Mouse (Mus musculus) Patski (cell line): Measurements from ENCODE around the gene Clic4. TPM values are rescaled to one million over a fixed set of nuclear protein-coding genes. Genes with fewer than 3 reads are reported as not detected.

ENCODE experiments used
- ATAC-seq: fragments of 100-300 bp; one replicate; pipeline ENCODE4 v1.8.0; 2021
- CTCF ChIA-PET: fragments of 350-600 bp; sonication (Branson Sonifier 250); formaldehyde crosslinking; loops from one replicate; lab custom pipeline; 2022; ENCODE audit warnings: inconsistent platforms; lab: Charles Lee
- POLR2A ChIA-PET: fragments of 350-600 bp; sonication (Branson Sonifier 250); formaldehyde crosslinking; loops from one replicate; lab custom pipeline; 2022; ENCODE audit warnings: antibody characterized with exemption, inconsistent platforms; lab: Charles Lee
- DNase-seq: peaks from one replicate; pipeline ENCODE4 v3.0.0-alpha.2; 2011; ENCODE audit warnings: low read depth, low spot score
- H3K27me3 ChIP-seq: fragments of 371-371 bp; one replicate; pipeline ENCODE4 v1.5.1; 2021
- CTCF ChIP-seq: fragments of 100-300 bp; IDR thresholded peaks from one replicate; pipeline ENCODE4 v1.5.1; 2021
- in situ Hi-C: fragments of 300-500 bp; cut with MboI; formaldehyde crosslinking; loops from 3 replicates; pipeline ENCODE4 v1.11.1; 2018; ENCODE audit warnings: low pct_unique_long_range_greater_than_20kb, mixed read lengths
- polyA plus RNA-seq: library from polyadenylated mRNA; unstranded; gene quantifications from one replicate; pipeline ENCODE4 v1.2.3, GENCODE M21; 2021

Gene Clic4
- polyA plus RNA-seq, 1 experiment from 2014 or later = 196 TPM

DNA sequence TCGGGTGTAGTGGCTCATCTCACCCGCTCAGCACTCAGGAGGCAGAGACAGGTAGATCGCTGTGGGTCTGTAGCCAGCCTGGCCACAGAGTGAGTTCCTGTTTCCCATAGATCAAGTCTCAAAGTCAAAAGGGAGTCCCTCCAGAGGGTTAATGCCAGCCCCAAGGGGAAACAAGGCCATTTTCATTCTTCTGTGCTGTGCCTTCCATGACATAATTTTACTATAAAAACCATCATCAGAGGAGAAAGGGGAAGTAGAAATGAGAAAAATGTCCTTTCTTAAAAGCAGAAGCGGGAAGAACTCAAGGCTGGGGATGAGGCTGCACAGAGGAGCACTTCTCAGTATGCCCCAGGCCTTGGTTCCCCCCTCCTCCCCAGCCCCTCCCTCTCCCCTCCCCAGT, 90.8 kb downstream of the Clic4 start:
- in situ Hi-C loops = no loop called here
- DNase-seq (no peak), ATAC-seq (no peak)
- ChIA-PET POLR2A (no interaction called here), CTCF (no interaction called here)
- no peaks in the 10 kb centered on the region for H3K27me3 ChIP-seq
- no peak for TF ChIP-seq CTCF

- CTCF ChIA-PET = interaction anchor here (0.6 to 1.7 kb wide), 2 partner anchors 9 to 28 kb away, joined by 3 read pairs; no protein-coding TSS in a partner anchor
- DNase-seq = no peak
- POLR2A ChIA-PET = interaction anchor here (0.9 to 1.3 kb wide), 3 partner anchors 12 to 75 kb away, joined by 3 read pairs; no protein-coding TSS in a partner anchor
- H3K27me3 ChIP-seq = no peaks in the 10 kb centered on the region
- in situ Hi-C loops = no loop called here
- no peak for TF ChIP-seq CTCF
- no peak for ATAC-seq
Measured at GRCm38 (mm10) chr4:135179077-135179481, 93.5 kb downstream of the Clic4 start.

GRCm38 (mm10) chr4:135177568-135177967, 95.0 kb downstream of the Clic4 start:
- in situ Hi-C loops = no loop called here
- no peak for TF ChIP-seq CTCF
- ChIA-PET CTCF (no interaction called here), POLR2A (no interaction called here)
- H3K27me3 ChIP-seq = no peaks in the 10 kb centered on the region
- no peak for ATAC-seq
- no peak for DNase-seq

DNA sequence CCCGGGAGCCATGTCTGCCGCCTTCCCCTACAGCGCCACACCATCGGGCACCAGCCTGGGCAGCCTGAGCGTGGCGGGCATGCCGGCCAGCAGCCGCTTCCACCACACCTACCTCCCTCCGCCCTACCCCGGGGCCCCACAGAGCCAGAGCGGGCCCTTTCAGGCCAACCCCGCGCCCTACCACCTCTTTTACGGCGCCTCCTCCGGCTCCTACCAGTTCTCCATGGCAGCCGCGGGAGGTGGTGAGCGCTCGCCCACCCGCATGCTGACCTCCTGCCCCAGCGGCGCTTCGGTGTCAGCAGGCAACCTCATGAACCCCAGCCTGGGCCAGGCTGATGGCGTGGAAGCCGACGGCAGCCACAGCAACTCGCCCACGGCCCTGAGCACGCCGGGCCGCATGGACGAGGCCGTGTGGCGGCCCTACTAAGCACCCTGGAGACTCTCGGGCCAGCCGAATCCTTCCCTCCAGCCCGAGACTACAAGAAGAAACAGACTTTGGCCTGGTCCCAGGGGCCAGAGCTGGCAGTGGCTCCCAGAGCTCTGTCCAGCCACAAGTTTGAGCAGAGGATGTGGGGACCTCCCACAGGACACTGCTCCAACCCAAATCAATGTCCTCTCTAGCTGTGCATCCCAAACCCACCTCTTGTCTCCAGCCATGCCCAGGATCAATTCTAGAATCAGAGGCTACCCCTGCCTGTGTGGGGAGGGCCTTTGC, 97.1 kb downstream of the Clic4 start:
- CTCF ChIA-PET = no interaction called here
- no peaks in the 10 kb centered on the region for H3K27me3 ChIP-seq
- TF ChIP-seq CTCF = no peak
- ATAC-seq (no peak), DNase-seq (no peak)
- in situ Hi-C loops = no loop called here
- POLR2A ChIA-PET = no interaction called here

DNA sequence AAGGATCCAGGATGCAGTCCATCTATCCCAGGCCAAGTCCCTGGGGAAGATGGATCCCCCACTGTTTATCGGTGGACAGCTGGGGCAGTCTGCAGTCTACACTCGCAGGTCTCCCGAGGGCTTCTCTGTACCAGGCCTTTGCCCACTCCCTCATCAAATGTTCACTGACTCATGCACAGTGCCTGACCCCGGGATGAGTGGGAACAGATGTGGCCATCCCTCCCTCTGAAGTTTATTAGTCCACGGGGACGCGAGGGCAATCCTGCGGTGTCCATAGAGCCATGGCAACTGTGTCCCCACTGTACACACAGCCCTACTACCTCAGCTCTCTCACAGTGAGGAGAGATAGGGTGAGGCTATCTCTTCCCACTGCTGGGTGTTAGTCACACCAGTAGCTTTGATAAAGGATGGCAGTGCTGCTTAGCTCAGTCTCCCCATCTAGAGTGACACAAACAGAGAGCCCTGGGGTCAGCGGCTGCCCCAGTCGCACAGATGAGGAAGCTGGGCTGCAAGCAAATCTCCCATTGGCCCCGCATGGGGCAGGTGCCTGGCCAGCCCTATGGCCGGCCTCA, 101.2 kb downstream of the Clic4 start:
- no peaks in the 10 kb centered on the region for H3K27me3 ChIP-seq
- no peak for DNase-seq
- in situ Hi-C loops = no loop called here
- ChIA-PET POLR2A (no interaction called here), CTCF (interaction anchor here (1.1 kb wide), 1 partner anchor 18 kb away, joined by 5 read pairs; no protein-coding TSS in a partner anchor)
- TF ChIP-seq CTCF = no peak
- no peak for ATAC-seq

DNA sequence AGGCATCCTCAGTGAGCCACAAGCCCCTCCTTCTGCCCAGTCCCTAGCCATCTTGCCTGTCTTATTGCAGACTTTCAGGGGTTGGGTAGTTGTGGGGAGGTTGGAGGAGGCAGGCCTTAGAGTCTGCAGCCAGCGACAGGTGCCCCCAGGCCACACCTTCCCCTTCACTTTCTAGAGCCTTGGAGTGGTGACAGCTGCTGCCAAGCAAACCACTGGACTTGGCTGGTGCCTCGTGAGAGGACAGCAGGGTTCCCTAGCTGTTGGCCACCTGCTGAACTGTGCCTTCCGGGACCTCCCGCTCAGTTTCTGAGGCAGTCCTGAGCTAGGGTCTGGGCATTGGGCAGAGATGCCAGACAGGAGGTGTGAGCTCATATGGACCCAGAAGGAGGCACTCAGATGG, 103.1 kb downstream of the Clic4 start:
- in situ Hi-C loops = no loop called here
- ChIA-PET CTCF (interaction anchor here (1.1 kb wide), 1 partner anchor 9 kb away, joined by 3 read pairs; no protein-coding TSS in a partner anchor), POLR2A (no interaction called here)

GRCm38 (mm10) chr4:135169096-135169495, 103.5 kb downstream of the Clic4 start:
- in situ Hi-C loops = no loop called here
- CTCF ChIA-PET = interaction anchor here (1.1 kb wide), 1 partner anchor 10 kb away, joined by 3 read pairs; no protein-coding TSS in a partner anchor
- DNase-seq (no peak), ATAC-seq (no peak)
- no peaks in the 10 kb centered on the region for H3K27me3 ChIP-seq
- POLR2A ChIA-PET = no interaction called here
- no peak for TF ChIP-seq CTCF

More for the DNA sequence above, 103.1 kb downstream of the Clic4 start:
- DNase-seq = no peak
- H3K27me3 ChIP-seq = no peaks in the 10 kb centered on the region
- ATAC-seq = no peak
- TF ChIP-seq CTCF = no peak

GRCm38 (mm10) chr4:135167816-135168527, 104.6 kb downstream of the Clic4 start:
- TF ChIP-seq CTCF = no peak
- no peak for ATAC-seq
- in situ Hi-C loops = no loop called here
- ChIA-PET CTCF (no interaction called here), POLR2A (no interaction called here)
- no peak for DNase-seq
- no peaks in the 10 kb centered on the region for H3K27me3 ChIP-seq

- in situ Hi-C loops = no loop called here
- ChIA-PET POLR2A (interaction anchor here (0.6 kb wide), 1 partner anchor 276 kb away, joined by 3 read pairs; no protein-coding TSS in a partner anchor), CTCF (no interaction called here)
- DNase-seq (no peak), ATAC-seq (no peak)
- TF ChIP-seq CTCF = no peak
- no peaks in the 10 kb centered on the region for H3K27me3 ChIP-seq
Measured at GRCm38 (mm10) chr4:135166413-135167225, 106.0 kb downstream of the Clic4 start.

DNA sequence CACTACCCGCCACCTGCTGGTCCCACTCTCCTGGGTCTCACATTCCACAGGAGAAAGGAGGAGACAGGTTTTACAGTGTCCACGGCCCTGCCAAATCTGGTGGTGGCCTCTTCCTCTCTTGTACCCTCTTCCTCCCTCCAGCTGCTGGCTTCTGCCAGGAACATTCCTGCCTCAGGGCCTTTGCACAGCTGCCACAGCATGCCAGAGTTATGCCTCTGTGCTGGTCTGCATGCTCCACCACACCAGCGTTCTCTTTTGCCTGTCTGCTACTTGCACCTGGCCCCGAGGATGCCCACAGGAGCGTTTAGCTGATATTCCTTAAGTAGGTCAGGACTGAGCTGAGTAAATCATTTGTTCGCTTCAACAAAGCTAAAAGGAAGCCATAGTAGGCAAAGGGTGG, 106.9 kb downstream of the Clic4 start:
- ChIA-PET POLR2A (no interaction called here), CTCF (no interaction called here)
- DNase-seq (no peak), ATAC-seq (no peak)
- TF ChIP-seq CTCF = no peak
- no peaks in the 10 kb centered on the region for H3K27me3 ChIP-seq
- in situ Hi-C loops = no loop called here

Other genes starting within 250 kb of the Clic4 start
- 8.9 TPM for gene Runx3, start 152.2 kb downstream of the Clic4 start, polyA plus RNA-seq
- gene Srrm1, start 80.5 kb upstream of the Clic4 start, polyA plus RNA-seq = 102 TPM
- not detected for gene Ncmap, start 125.4 kb upstream of the Clic4 start, polyA plus RNA-seq
- gene Rcan3, start 161.0 kb upstream of the Clic4 start, polyA plus RNA-seq = 21.7 TPM
- not detected for gene Stpg1, start 222.0 kb upstream of the Clic4 start, polyA plus RNA-seq
- gene Nipal3, start 222.2 kb upstream of the Clic4 start, polyA plus RNA-seq = 11.0 TPM